Mouse (Mus musculus): Measurements from ENCODE around the gene AI661453. TPM values are rescaled to one million over a fixed set of nuclear protein-coding genes. Genes with fewer than 3 reads are reported as not detected.

Gene AI661453
- polyA plus RNA-seq, 1 experiment from 2014 or later: 0.26 TPM

- no peak overlapping the region for H3K9ac ChIP-seq
- H3K4me3 ChIP-seq: no peak overlapping the region
- no peak for ATAC-seq (replicated peaks)
- WGBS: 79% methylated on average over 3 of the region's 3 CpGs
- H3K4me2 ChIP-seq: no peak overlapping the region
- H3K36me3 ChIP-seq (replicated peaks): no peaks in the 10 kb centered on the region
- H3K27me3 ChIP-seq (replicated peaks): peaks cover 6% of the 10 kb centered on the region; the same call in 1 of the 2 replicates
- H3K4me1 ChIP-seq: no peaks in the 10 kb centered on the region
- no peaks in the 10 kb centered on the region for H3K9me3 ChIP-seq
- no peak overlapping the region for H3K27ac ChIP-seq
Measured at GRCm38 (mm10) chr17:47461688-47462087, 25.3 kb downstream of the AI661453 start.

- Histone ChIP-seq H3K27ac (no peak overlapping the region), H3K27me3 (replicated peaks) (peaks cover 10% of the 10 kb centered on the region), H3K9me3 (no peaks in the 10 kb centered on the region), H3K4me3 (no peak overlapping the region), H3K36me3 (replicated peaks) (no peaks in the 10 kb centered on the region), H3K4me1 (no peaks in the 10 kb centered on the region), H3K9ac (no peak overlapping the region), H3K4me2 (no peak overlapping the region)
- no peak for ATAC-seq (replicated peaks)
- WGBS: 85% methylated on average over 7 of the region's 7 CpGs
Measured at GRCm38 (mm10) chr17:47462209-47462608, 25.8 kb downstream of the AI661453 start.

GRCm38 (mm10) chr17:47462728-47463388 lies 26.4 kb downstream of the AI661453 start:
- WGBS: 66% methylated on average over 9 of the region's 9 CpGs
- no peaks in the 10 kb centered on the region for H3K9me3 ChIP-seq
- peaks cover 17% of the 10 kb centered on the region for H3K27me3 ChIP-seq (replicated peaks)
- H3K36me3 ChIP-seq (replicated peaks): no peaks in the 10 kb centered on the region
- no peak overlapping the region for H3K4me2 ChIP-seq
- ATAC-seq (replicated peaks): no peak
- no peak overlapping the region for H3K27ac ChIP-seq
- H3K4me3 ChIP-seq: no peak overlapping the region
- no peak overlapping the region for H3K9ac ChIP-seq
- no peaks in the 10 kb centered on the region for H3K4me1 ChIP-seq

- no peak overlapping the region for H3K4me3 ChIP-seq
- H3K4me2 ChIP-seq: no peak overlapping the region
- H3K27me3 ChIP-seq (replicated peaks): peaks cover 28% of the 10 kb centered on the region
- H3K4me1 ChIP-seq: no peaks in the 10 kb centered on the region
- H3K27ac ChIP-seq: no peak overlapping the region
- H3K36me3 ChIP-seq (replicated peaks): no peaks in the 10 kb centered on the region
- ATAC-seq (replicated peaks): no peak
- H3K9ac ChIP-seq: no peak overlapping the region
- no peaks in the 10 kb centered on the region for H3K9me3 ChIP-seq
- WGBS: 41% methylated on average over 12 of the region's 12 CpGs
Measured at GRCm38 (mm10) chr17:47464248-47464965, 28.0 kb downstream of the AI661453 start.

- H3K27me3 ChIP-seq (replicated peaks): peaks cover 28% of the 10 kb centered on the region
- ATAC-seq (replicated peaks): no peak
- H3K27ac ChIP-seq: no peak overlapping the region
- 73% methylated on average over 11 of the region's 11 CpGs for WGBS
- H3K4me2 ChIP-seq: no peak overlapping the region
- H3K9ac ChIP-seq: no peak overlapping the region
- no peaks in the 10 kb centered on the region for H3K4me1 ChIP-seq
- no peaks in the 10 kb centered on the region for H3K9me3 ChIP-seq
- H3K36me3 ChIP-seq (replicated peaks): no peaks in the 10 kb centered on the region
- no peak overlapping the region for H3K4me3 ChIP-seq
Measured at GRCm38 (mm10) chr17:47465016-47465415, 28.6 kb downstream of the AI661453 start.

- no peaks in the 10 kb centered on the region for H3K9me3 ChIP-seq
- peaks cover 25% of the 10 kb centered on the region for H3K27me3 ChIP-seq (replicated peaks)
- H3K27ac ChIP-seq: no peak overlapping the region
- 29% methylated on average over 9 of the region's 9 CpGs for WGBS
- H3K4me3 ChIP-seq: no peak overlapping the region
- H3K4me2 ChIP-seq: no peak overlapping the region
- no peak overlapping the region for H3K9ac ChIP-seq
- no peaks in the 10 kb centered on the region for H3K36me3 ChIP-seq (replicated peaks)
- no peak for ATAC-seq (replicated peaks)
- H3K4me1 ChIP-seq: no peaks in the 10 kb centered on the region
Measured at GRCm38 (mm10) chr17:47466284-47466683, 29.9 kb downstream of the AI661453 start.

- 59% methylated on average over 11 of the region's 11 CpGs for WGBS
- no peaks in the 10 kb centered on the region for H3K9me3 ChIP-seq
- H3K9ac ChIP-seq: no peak overlapping the region
- no peak overlapping the region for H3K27ac ChIP-seq
- H3K4me1 ChIP-seq: no peaks in the 10 kb centered on the region
- no peaks in the 10 kb centered on the region for H3K36me3 ChIP-seq (replicated peaks)
- H3K4me3 ChIP-seq: no peak overlapping the region
- H3K27me3 ChIP-seq (replicated peaks): peaks cover 25% of the 10 kb centered on the region
- H3K4me2 ChIP-seq: no peak overlapping the region
- no peak for ATAC-seq (replicated peaks)
Measured at GRCm38 (mm10) chr17:47467659-47468058, 31.2 kb downstream of the AI661453 start.

- Histone ChIP-seq H3K27ac (no peak overlapping the region), H3K36me3 (replicated peaks) (no peaks in the 10 kb centered on the region), H3K9ac (no peak overlapping the region), H3K4me3 (peak overlapping the region; percentile 2; the same call in 1 of the 2 replicates), H3K4me1 (no peaks in the 10 kb centered on the region), H3K27me3 (replicated peaks) (peaks cover 25% of the 10 kb centered on the region), H3K9me3 (no peaks in the 10 kb centered on the region), H3K4me2 (peak overlapping the region; percentile 10; the same call in 1 of the 2 replicates)
- WGBS: 20% methylated on average over 14 of the region's 14 CpGs
- no peak for ATAC-seq (replicated peaks)
Measured at GRCm38 (mm10) chr17:47468063-47468462, 31.6 kb downstream of the AI661453 start.

- H3K9ac ChIP-seq: no peak overlapping the region
- 4% methylated on average over 34 of the region's 34 CpGs for WGBS
- no peaks in the 10 kb centered on the region for H3K36me3 ChIP-seq (replicated peaks)
- H3K4me3 ChIP-seq: peak overlapping the region; percentile 2; the same call in 1 of the 2 replicates
- ATAC-seq (replicated peaks): no peak
- no peak overlapping the region for H3K27ac ChIP-seq
- H3K4me1 ChIP-seq: no peaks in the 10 kb centered on the region
- H3K4me2 ChIP-seq: peak overlapping the region; percentile 10; the same call in 1 of the 2 replicates
- H3K9me3 ChIP-seq: no peaks in the 10 kb centered on the region
- peaks cover 25% of the 10 kb centered on the region for H3K27me3 ChIP-seq (replicated peaks)
Measured at GRCm38 (mm10) chr17:47468466-47468865, 32.1 kb downstream of the AI661453 start.

- 84% methylated on average over 4 of the region's 4 CpGs for WGBS
Measured at GRCm38 (mm10) chr17:47469642-47470041, 33.2 kb downstream of the AI661453 start.

GRCm38 (mm10) chr17:47470121-47470520 lies 33.7 kb downstream of the AI661453 start:
- Histone ChIP-seq H3K27ac (no peak overlapping the region), H3K4me1 (no peaks in the 10 kb centered on the region), H3K4me2 (no peak overlapping the region), H3K9ac (no peak overlapping the region), H3K9me3 (no peaks in the 10 kb centered on the region), H3K4me3 (no peak overlapping the region), H3K27me3 (replicated peaks) (peaks cover 25% of the 10 kb centered on the region), H3K36me3 (replicated peaks) (no peaks in the 10 kb centered on the region)
- ATAC-seq (replicated peaks): no peak
- WGBS: 93% methylated on average over 4 of the region's 4 CpGs

More at GRCm38 (mm10) chr17:47469642-47470041, 33.2 kb downstream of the AI661453 start:
- H3K9ac ChIP-seq: no peak overlapping the region
- no peak overlapping the region for H3K4me3 ChIP-seq
- H3K27ac ChIP-seq: no peak overlapping the region
- H3K36me3 ChIP-seq (replicated peaks): no peaks in the 10 kb centered on the region
- H3K4me1 ChIP-seq: no peaks in the 10 kb centered on the region
- no peaks in the 10 kb centered on the region for H3K9me3 ChIP-seq
- H3K27me3 ChIP-seq (replicated peaks): peaks cover 25% of the 10 kb centered on the region
- H3K4me2 ChIP-seq: no peak overlapping the region
- no peak for ATAC-seq (replicated peaks)

- no peak overlapping the region for H3K4me2 ChIP-seq
- no peak overlapping the region for H3K4me3 ChIP-seq
- no peak overlapping the region for H3K27ac ChIP-seq
- no peaks in the 10 kb centered on the region for H3K4me1 ChIP-seq
- H3K36me3 ChIP-seq (replicated peaks): no peaks in the 10 kb centered on the region
- peaks cover 25% of the 10 kb centered on the region for H3K27me3 ChIP-seq (replicated peaks)
- H3K9ac ChIP-seq: no peak overlapping the region
- H3K9me3 ChIP-seq: no peaks in the 10 kb centered on the region
- WGBS: 70% methylated on average over 5 of the region's 5 CpGs
- no peak for ATAC-seq (replicated peaks)
Measured at GRCm38 (mm10) chr17:47470686-47471085, 34.3 kb downstream of the AI661453 start.

Data from midbrain, embryonic 15.5 days (tissue).